Mouse (Mus musculus) CH12.LX (cell line): ENCODE data around the gene Coq8b. TPM values are rescaled to one million over a fixed set of nuclear protein-coding genes. Genes with fewer than 3 reads are reported as not detected.

Experiments used
- DNase-seq: peaks from one replicate; pipeline ENCODE4 v3.0.0-alpha.2; 2013; ENCODE audit errors: extremely low read depth
- H3K27ac ChIP-seq: 2 replicates; pipeline ENCODE4 v1.5.1; 2012; ENCODE audit warnings: low read depth, mild to moderate bottlenecking, control low read depth, moderate library complexity; ENCODE audit not compliant: insufficient read depth
- H3K27me3 ChIP-seq: replicated peaks from 2 replicates; pipeline ENCODE3; 2012; ENCODE audit warnings: inconsistent platforms
- H3K36me3 ChIP-seq, 2 experiments: replicated peaks in 1 of 2; 2 replicates each; pipeline versions ENCODE3 to v1.6.1; 2012; ENCODE audit warnings: inconsistent platforms in 1 of 2, low read length in 1 of 2, mild to moderate bottlenecking in 1 of 2, mixed read lengths in 1 of 2, moderate library complexity in 1 of 2; ENCODE audit not compliant: control insufficient read depth in 1 of 2, insufficient read depth in 1 of 2
- H3K4me1 ChIP-seq, 2 experiments: 2 replicates each; pipeline ENCODE4 v1.6.1; 2012; ENCODE audit warnings: inconsistent platforms in 1 of 2, moderate library complexity in 1 of 2; ENCODE audit not compliant: insufficient read depth in 2 of 2, control insufficient read depth in 1 of 2
- H3K4me2 ChIP-seq: 2 replicates; pipeline ENCODE4 v1.6.1; 2012; ENCODE audit warnings: low read depth, mild to moderate bottlenecking, control low read depth; ENCODE audit not compliant: poor library complexity, insufficient read depth, severe bottlenecking
- H3K4me3 ChIP-seq, 3 experiments: fragments of 150-350 bp in 1 of 3; sonication (generic) in 1 of 3; replicated peaks in 1 of 3; 2 replicates each; pipeline versions ENCODE3 to v1.5.1; 2011 to 2012; ENCODE audit warnings: low read depth in 2 of 3, low read length in 2 of 3, mild to moderate bottlenecking in 2 of 3, moderate library complexity in 2 of 3, control low read depth in 1 of 3, improper control_type of control experiment in 1 of 3, inconsistent platforms in 1 of 3, mixed read lengths in 1 of 3; ENCODE audit not compliant: poor library complexity in 1 of 3
- H3K79me2 ChIP-seq: replicated peaks from 2 replicates; pipeline ENCODE4 v1.6.1; 2012; ENCODE audit warnings: mild to moderate bottlenecking, moderate library complexity; ENCODE audit not compliant: control insufficient read depth, poor library complexity, insufficient read depth, severe bottlenecking; ENCODE audit errors: extremely low read depth
- H3K9ac ChIP-seq: 2 replicates; pipeline ENCODE4 v1.6.1; 2012; ENCODE audit warnings: low read depth, mild to moderate bottlenecking, control low read depth, moderate library complexity; ENCODE audit not compliant: insufficient read depth
- H3K9me3 ChIP-seq: replicated peaks from 2 replicates; pipeline ENCODE3; 2012; ENCODE audit warnings: low read length, inconsistent platforms, mixed read lengths
- BHLHE40 ChIP-seq: IDR thresholded peaks from 2 replicates; pipeline ENCODE4 v1.6.1; 2011; ENCODE audit warnings: mild to moderate bottlenecking, low read depth, low read length, improper control_type of control experiment
- CHD2 ChIP-seq: IDR thresholded peaks from 2 replicates; pipeline ENCODE4 v1.6.1; 2011; ENCODE audit warnings: low read length, improper control_type of control experiment
- ELF1 ChIP-seq: IDR thresholded peaks from 2 replicates; pipeline ENCODE4 v1.6.1; 2014; ENCODE audit warnings: low read depth, mild to moderate bottlenecking, inconsistent platforms, low read length, improper control_type of control experiment
- EP300 ChIP-seq: IDR thresholded peaks from 2 replicates; pipeline ENCODE4 v1.6.1; 2011; ENCODE audit warnings: low read length, improper control_type of control experiment
- ETS1 ChIP-seq: conservative IDR thresholded peaks from 2 replicates; pipeline ENCODE4 v1.6.1; 2012; ENCODE audit warnings: low read depth, mild to moderate bottlenecking, inconsistent platforms, low read length, improper control_type of control experiment, moderate library complexity
- GABPA ChIP-seq: IDR thresholded peaks from 2 replicates; pipeline ENCODE4 v1.6.1; 2012; ENCODE audit warnings: low read depth, low read length, improper control_type of control experiment, inconsistent platforms; ENCODE audit not compliant: insufficient replicate concordance
- IRF4 ChIP-seq: IDR thresholded peaks from 2 replicates; pipeline ENCODE4 v1.6.1; 2014; ENCODE audit warnings: low read depth, mild to moderate bottlenecking, inconsistent platforms, low read length, improper control_type of control experiment
- JUN ChIP-seq: IDR thresholded peaks from 2 replicates; pipeline ENCODE4 v1.6.1; 2011; ENCODE audit warnings: low read depth, mild to moderate bottlenecking, low read length, improper control_type of control experiment, moderate library complexity; ENCODE audit not compliant: insufficient read depth
- MAFK ChIP-seq: IDR thresholded peaks from 2 replicates; pipeline ENCODE4 v1.6.1; 2011; ENCODE audit warnings: low read length, improper control_type of control experiment; ENCODE audit not compliant: insufficient replicate concordance
- MAX ChIP-seq: IDR thresholded peaks from 2 replicates; pipeline ENCODE4 v1.6.1; 2011; ENCODE audit warnings: low read length, improper control_type of control experiment
- MAZ ChIP-seq: IDR thresholded peaks from 2 replicates; pipeline ENCODE4 v1.6.1; 2012; ENCODE audit warnings: low read depth, mild to moderate bottlenecking, inconsistent platforms, low read length, improper control_type of control experiment, moderate library complexity
- NRF1 ChIP-seq: IDR thresholded peaks from 2 replicates; pipeline ENCODE4 v1.6.1; 2014; ENCODE audit warnings: low read depth, mild to moderate bottlenecking, inconsistent platforms, low read length, improper control_type of control experiment, moderate library complexity
- POLR2A ChIP-seq: IDR thresholded peaks from 2 replicates; pipeline ENCODE4 v1.6.1; 2011; ENCODE audit warnings: low read depth, mild to moderate bottlenecking, improper control_type of control experiment, low read length
- POLR2AphosphoS2 ChIP-seq: IDR thresholded peaks from 2 replicates; pipeline ENCODE4 v1.6.1; 2011; ENCODE audit warnings: low read depth, low read length, improper control_type of control experiment
- RAD21 ChIP-seq: IDR thresholded peaks from 2 replicates; pipeline ENCODE4 v1.6.1; 2011; ENCODE audit warnings: low read depth, mild to moderate bottlenecking, low read length, improper control_type of control experiment, moderate library complexity
- RCOR1 ChIP-seq: conservative IDR thresholded peaks from 2 replicates; pipeline ENCODE4 v1.6.1; 2012; ENCODE audit warnings: low read depth, mild to moderate bottlenecking, inconsistent platforms, low read length, improper control_type of control experiment
- SMC3 ChIP-seq: IDR thresholded peaks from 2 replicates; pipeline ENCODE4 v1.6.1; 2011; ENCODE audit warnings: low read depth, low read length, improper control_type of control experiment
- TCF12 ChIP-seq: IDR thresholded peaks from 2 replicates; pipeline ENCODE4 v1.6.1; 2014; ENCODE audit warnings: low read depth, mild to moderate bottlenecking, inconsistent platforms, low read length, improper control_type of control experiment
- USF1 ChIP-seq: IDR thresholded peaks from 2 replicates; pipeline ENCODE4 v1.6.1; 2014; ENCODE audit warnings: low read depth, mild to moderate bottlenecking, inconsistent platforms, low read length, improper control_type of control experiment
- ZKSCAN1 ChIP-seq: IDR thresholded peaks from 2 replicates; pipeline ENCODE4 v1.6.1; 2012; ENCODE audit warnings: low read depth, inconsistent platforms, low read length, improper control_type of control experiment, borderline replicate concordance
- ZMIZ1 ChIP-seq: IDR thresholded peaks from 2 replicates; pipeline ENCODE4 v1.6.1; 2012; ENCODE audit warnings: low read depth, mild to moderate bottlenecking, inconsistent platforms, low read length, improper control_type of control experiment
- ZNF384 ChIP-seq: IDR thresholded peaks from 2 replicates; pipeline ENCODE4 v1.6.1; 2012; ENCODE audit warnings: low read depth, low read length, improper control_type of control experiment, inconsistent platforms
- dilution Hi-C: fragments of 300-500 bp; cut with MboI; formaldehyde crosslinking; loops from 2 replicates; pipeline ENCODE4 v1.14.3; 2020; ENCODE audit warnings: low sequenced_read_pairs; ENCODE audit not compliant: extremely low pct_unique_long_range_greater_than_20kb, extremely low pct_ligation_motif_present
- in situ Hi-C: fragments of 300-500 bp; cut with MboI; formaldehyde crosslinking; loops from 3 replicates; pipeline ENCODE4 v1.14.3; 2019; ENCODE audit warnings: low sequenced_read_pairs, low pct_ligation_motif_present, low pct_unique_long_range_greater_than_20kb, mixed read lengths
- polyA plus RNA-seq: library from polyadenylated mRNA; unstranded; fragments of >175 nt; gene quantifications from 2 replicates; pipeline ENCODE4 v1.2.1, GENCODE M21; 2012; ENCODE audit warnings: low read depth; ENCODE audit not compliant: insufficient read length
- total RNA-seq, 2 experiments: library from RNA; depleted of rRNA; stranded (reverse); fragments of 300-350 nt in 1 of 2; fragments of >200 nt in 1 of 2; gene quantifications; 2 replicates each; pipeline ENCODE4 v1.2.3; 2012 to 2014

The Coq8b gene
- total and polyA plus RNA-seq, 3 experiments, result 19.7 to 26.5 (median 21.3) TPM

DNA sequence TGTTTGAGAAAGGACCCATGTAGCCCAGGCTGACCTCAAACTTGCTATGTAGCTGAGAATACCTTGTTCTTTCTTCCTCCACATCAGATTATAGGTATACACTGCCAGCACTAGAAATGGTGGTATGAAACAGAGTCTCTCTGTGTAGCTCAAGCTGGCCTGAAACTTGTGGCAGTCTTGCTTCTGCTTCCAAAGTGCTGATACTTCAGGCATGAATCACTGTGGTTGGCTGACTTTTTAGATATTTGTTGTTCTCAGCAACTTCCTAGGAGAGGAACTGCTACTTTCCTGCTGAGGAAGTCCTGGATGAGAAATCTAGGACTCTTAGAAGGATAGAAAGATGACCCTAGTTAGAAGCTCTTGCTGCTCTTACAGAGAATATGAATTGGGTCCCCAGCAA, 34.5 kb upstream of the Coq8b start:
- Histone ChIP-seq H3K4me1 (peaks cover 6 to 53% of the 10 kb centered on the region in 2 experiments), H3K27ac (no peak overlapping the region), H3K9me3 (no peaks in the 10 kb centered on the region), H3K27me3 (no peaks in the 10 kb centered on the region), H3K4me2 (no peak overlapping the region), H3K79me2 (peaks cover 20% of the 10 kb centered on the region), H3K36me3 (peaks cover 12 to 57% of the 10 kb centered on the region in 2 experiments), H3K4me3 (no peak overlapping the region), H3K9ac (no peak overlapping the region)
- dilution Hi-C loops (no loop called here), in situ Hi-C loops (no loop called here)
- DNase-seq, result no peak
- TF ChIP-seq ELF1 (no peak), POLR2AphosphoS2 (no peak), GABPA (no peak), ZNF384 (no peak), SMC3 (no peak), ZMIZ1 (no peak), MAZ (no peak), JUN (no peak), MAX (no peak), CHD2 (no peak), ETS1 (no peak), RCOR1 (no peak), RAD21 (no peak), NRF1 (no peak), ZKSCAN1 (no peak), POLR2A (no peak), EP300 (no peak), BHLHE40 (no peak)

DNA sequence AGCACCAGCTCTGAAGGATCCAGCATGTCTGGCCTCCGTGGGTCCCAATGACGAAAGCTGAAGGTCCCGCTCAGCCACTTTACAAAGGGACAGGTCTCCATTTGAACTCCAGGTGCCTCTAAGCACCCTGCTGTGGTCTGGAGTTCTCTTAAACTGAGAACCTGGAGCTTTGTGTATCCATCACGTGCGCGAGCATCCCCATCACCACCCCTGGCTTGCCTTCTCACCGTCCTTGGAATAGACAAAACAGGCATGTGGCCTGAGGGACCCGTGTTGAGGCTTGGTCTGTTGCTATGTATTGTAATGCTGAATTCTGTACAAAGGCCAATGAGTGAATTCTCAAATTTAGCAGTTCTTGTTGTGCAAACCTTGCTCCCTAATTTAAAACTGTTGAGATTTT, 34.0 kb upstream of the Coq8b start:
- peaks cover 2 to 49% of the 10 kb centered on the region in 2 experiments for H3K4me1 ChIP-seq
- peaks cover 15% of the 10 kb centered on the region for H3K79me2 ChIP-seq
- no peaks in the 10 kb centered on the region for H3K9me3 ChIP-seq
- H3K9ac ChIP-seq, result no peak overlapping the region
- TF ChIP-seq POLR2AphosphoS2 (no peak), ETS1 (no peak), USF1 (no peak), IRF4 (no peak), MAFK (no peak), BHLHE40 (no peak), TCF12 (no peak), MAX (no peak), ZMIZ1 (no peak)
- dilution Hi-C loops (no loop called here), in situ Hi-C loops (no loop called here)
- no peak for DNase-seq
- no peak overlapping the region for H3K4me3 ChIP-seq
- H3K4me2 ChIP-seq, result no peak overlapping the region
- H3K27me3 ChIP-seq, result no peaks in the 10 kb centered on the region
- H3K36me3 ChIP-seq, result peaks cover 12 to 57% of the 10 kb centered on the region in 2 experiments
- no peak overlapping the region for H3K27ac ChIP-seq
